ENCODE assay signal across 8 mouse cellular contexts in genomic region chr4:43669428-43669794, GRCm38 (mm10). TPM values are rescaled to one million over a fixed set of nuclear protein-coding genes. Genes with fewer than 3 reads are reported as not detected.
DNase-seq lines count a peak whose midpoint lies in the region; ATAC-seq and TF ChIP-seq lines count a peak whose summit lies in the region.

No protein-coding gene starts in this region.

- H3K9ac ChIP-seq in embryonic facial prominence, embryonic 12.5 days, result peak overlapping the region; percentile 81
- H3K9ac ChIP-seq in heart, embryonic 13.5 days, result peak overlapping the region; percentile 91
- peak overlapping the region; percentile 79 for H3K9ac ChIP-seq in limb, embryonic 11.5 days (ENCODE audit: low read length)

- H3K4me1 ChIP-seq in E14TG2a.4 (replicated peaks; ENCODE audit: low read depth, low read length), result peaks cover 33% of the 10 kb centered on the region
- peaks cover 16% of the 10 kb centered on the region for H3K4me1 ChIP-seq in embryonic facial prominence, embryonic 12.5 days
- peaks cover 33% of the 10 kb centered on the region for H3K4me1 ChIP-seq in heart, embryonic 13.5 days
- H3K4me1 ChIP-seq in limb, embryonic 11.5 days (ENCODE audit: control insufficient read depth, insufficient read depth, low read length), result 0 out of 2 replicates have a peak, but pooled peaks cover 6% of the 10 kb centered on the region

- under 1% methylated on average over 16 of the region's 25 CpGs for WGBS in embryonic facial prominence, embryonic 12.5 days
- WGBS in heart, embryonic 13.5 days, result under 1% methylated on average over 25 of the region's 25 CpGs
- WGBS in limb, embryonic 11.5 days, result under 1% methylated on average over 24 of the region's 25 CpGs

- H3K4me3 ChIP-seq in E14TG2a.4 (replicated peaks; ENCODE audit: low read length), result peak overlapping the region; percentile 82
- H3K4me3 ChIP-seq in embryonic facial prominence, embryonic 12.5 days, result peak overlapping the region; percentile 63
- H3K4me3 ChIP-seq in heart, embryonic 13.5 days, result peak overlapping the region; percentile 78
- H3K4me3 ChIP-seq in limb, embryonic 11.5 days (ENCODE audit: low read depth, low read length), result peak overlapping the region; percentile 78

- ATAC-seq in embryonic facial prominence, embryonic 12.5 days (ENCODE audit: insufficient number of reproducible peaks, insufficient read depth, low FRiP score, low TSS enrichment), result peak; percentile 71
- ATAC-seq in heart, embryonic 13.5 days (ENCODE audit: extremely low read depth, insufficient number of reproducible peaks, low FRiP score, low TSS enrichment), result peak; percentile 87
- ATAC-seq in limb, embryonic 11.5 days (ENCODE audit: insufficient number of reproducible peaks, low FRiP score, low TSS enrichment, low read depth), result peak; percentile 84
- ATAC-seq in monocyte, adult 5-6 weeks (replicated peaks; ENCODE audit: insufficient number of reproducible peaks, low FRiP score, low TSS enrichment, poor library complexity, severe bottlenecking), result no peak

- H3K27ac ChIP-seq in embryonic facial prominence, embryonic 12.5 days, result peak overlapping the region; percentile 68; the same call in 1 of the 2 replicates
- H3K27ac ChIP-seq in heart, embryonic 13.5 days (replicated peaks), result peak overlapping the region; percentile 48
- 0 out of 2 replicates have a peak overlapping the region, but pooled peaks have one; percentile 51 for H3K27ac ChIP-seq in limb, embryonic 11.5 days (replicated peaks; ENCODE audit: low read depth, low read length)

- peak; percentile 8 for DNase-seq in T-cell, adult 2 months (ENCODE audit: low spot score)
- peak; percentile 79 for DNase-seq in limb, embryonic 11.5 days (ENCODE audit: low spot score)
- peak; percentile 60 for DNase-seq in mesoderm, embryonic 11.5 days (ENCODE audit: low read depth, low spot score)
- DNase-seq in testis, postnatal 10 days (ENCODE audit: low spot score), result peak; percentile 83

- TF ChIP-seq CTCF in E14TG2a.4 (conservative IDR thresholded peaks at IDR 0.05; ENCODE audit: low read length), result no peak

- H3K9me3 ChIP-seq in E14TG2a.4 (ENCODE audit: low read length), result no peaks in the 10 kb centered on the region
- no peaks in the 10 kb centered on the region for H3K9me3 ChIP-seq in embryonic facial prominence, embryonic 12.5 days
- no peaks in the 10 kb centered on the region for H3K9me3 ChIP-seq in heart, embryonic 13.5 days
- no peaks in the 10 kb centered on the region for H3K9me3 ChIP-seq in limb, embryonic 11.5 days (ENCODE audit: control insufficient read depth, low read length)

- H3K36me3 ChIP-seq in E14TG2a.4 (ENCODE audit: insufficient read depth, low read length), result 0 out of 2 replicates have a peak, but pooled peaks cover under 1% of the 10 kb centered on the region
- peaks cover 5% of the 10 kb centered on the region; the same call in 1 of the 2 replicates for H3K36me3 ChIP-seq in embryonic facial prominence, embryonic 12.5 days
- peaks cover 5% of the 10 kb centered on the region for H3K36me3 ChIP-seq in heart, embryonic 13.5 days
- no peaks in the 10 kb centered on the region for H3K36me3 ChIP-seq in limb, embryonic 11.5 days (ENCODE audit: control insufficient read depth, insufficient read depth, low read length)

- H3K27me3 ChIP-seq in E14TG2a.4 (ENCODE audit: insufficient read depth, low read length), result peaks cover 44% of the 10 kb centered on the region
- peaks cover 17% of the 10 kb centered on the region for H3K27me3 ChIP-seq in embryonic facial prominence, embryonic 12.5 days
- peaks cover 36% of the 10 kb centered on the region for H3K27me3 ChIP-seq in heart, embryonic 13.5 days (replicated peaks)
- H3K27me3 ChIP-seq in limb, embryonic 11.5 days (ENCODE audit: control insufficient read depth, insufficient read depth, low read length), result peaks cover 7% of the 10 kb centered on the region; the same call in 1 of the 2 replicates

- H3K4me2 ChIP-seq in embryonic facial prominence, embryonic 12.5 days (replicated peaks), result peak overlapping the region; percentile 91
- peak overlapping the region; percentile 76 for H3K4me2 ChIP-seq in heart, embryonic 13.5 days
- peak overlapping the region; percentile 84 for H3K4me2 ChIP-seq in limb, embryonic 11.5 days (ENCODE audit: low read depth, severe bottlenecking)

RNA-seq across cellular contexts. Expression of gene Fam221b, which starts 0.5 kb away (rescaled TPM):
- polyA plus RNA-seq in embryonic facial prominence, embryonic 12.5 days (2016; fragmentation: Nextera tagmentation; extraction: Ambion mirVana), result 2.4 and 2.6 TPM in 2 replicates
- polyA plus RNA-seq in heart, embryonic 13.5 days (2015; fragmentation: Nextera tagmentation; extraction: Ambion mirVana), result 2.6 and 2.9 TPM in 2 replicates
- polyA plus RNA-seq in limb, embryonic 11.5 days (2014; fragmentation: Nextera tagmentation; extraction: Ambion mirVana), result 2.6 and 3.0 TPM in 2 replicates
- total RNA-seq in monocyte, adult 5-6 weeks (2017), result 0.68 to 1.0 TPM (median 0.96 TPM) in 3 replicates

RNA-seq across cellular contexts. Expression of gene Tmem8b, which starts 0.6 kb away (rescaled TPM):
- 7.7 and 8.4 TPM in 2 replicates for polyA plus RNA-seq in embryonic facial prominence, embryonic 12.5 days (2016; fragmentation: Nextera tagmentation; extraction: Ambion mirVana)
- polyA plus RNA-seq in heart, embryonic 13.5 days (2015; fragmentation: Nextera tagmentation; extraction: Ambion mirVana), result 4.0 and 4.8 TPM in 2 replicates
- 2.7 and 2.8 TPM in 2 replicates for polyA plus RNA-seq in limb, embryonic 11.5 days (2014; fragmentation: Nextera tagmentation; extraction: Ambion mirVana)
- total RNA-seq in monocyte, adult 5-6 weeks (2017), result 0.19 to 0.32 TPM (median 0.19 TPM) in 3 replicates

RNA-seq across cellular contexts. Expression of gene Hint2, which starts 13.1 kb away (rescaled TPM):
- 79.3 and 85.8 TPM in 2 replicates for polyA plus RNA-seq in embryonic facial prominence, embryonic 12.5 days (2016; fragmentation: Nextera tagmentation; extraction: Ambion mirVana)
- 131 and 166 TPM in 2 replicates for polyA plus RNA-seq in heart, embryonic 13.5 days (2015; fragmentation: Nextera tagmentation; extraction: Ambion mirVana)
- 71.4 and 73.9 TPM in 2 replicates for polyA plus RNA-seq in limb, embryonic 11.5 days (2014; fragmentation: Nextera tagmentation; extraction: Ambion mirVana)
- total RNA-seq in monocyte, adult 5-6 weeks (2017), result 21.5 to 26.1 TPM (median 25.9 TPM) in 3 replicates

RNA-seq across cellular contexts. Expression of gene Spag8, which starts 16.0 kb away (rescaled TPM):
- polyA plus RNA-seq in embryonic facial prominence, embryonic 12.5 days (2016; fragmentation: Nextera tagmentation; extraction: Ambion mirVana), result 1.8 and 1.9 TPM in 2 replicates
- 0.59 and 0.92 TPM in 2 replicates for polyA plus RNA-seq in heart, embryonic 13.5 days (2015; fragmentation: Nextera tagmentation; extraction: Ambion mirVana)
- polyA plus RNA-seq in limb, embryonic 11.5 days (2014; fragmentation: Nextera tagmentation; extraction: Ambion mirVana), result 0.89 and 1.1 TPM in 2 replicates
- not detected in 3 replicates for total RNA-seq in monocyte, adult 5-6 weeks (2017)

RNA-seq across cellular contexts. Expression of gene Olfr70, which starts 31.2 kb away (rescaled TPM):
- polyA plus RNA-seq in embryonic facial prominence, embryonic 12.5 days (2016; fragmentation: Nextera tagmentation; extraction: Ambion mirVana), result not detected in 2 replicates
- not detected in 2 replicates for polyA plus RNA-seq in heart, embryonic 13.5 days (2015; fragmentation: Nextera tagmentation; extraction: Ambion mirVana)
- not detected in 2 replicates for polyA plus RNA-seq in limb, embryonic 11.5 days (2014; fragmentation: Nextera tagmentation; extraction: Ambion mirVana)
- total RNA-seq in monocyte, adult 5-6 weeks (2017), result 0.53 TPM in 1 of 3 replicates, not detected in the others

Comparison
In these comparisons a context has a peak if more than half of its experiments do, and no peak if none do; other contexts are left out.
1. DNase-seq: peak in every context shown above with its lines; median percentile 83 in testis, postnatal 10 days; 79 in limb, embryonic 11.5 days; 60 in mesoderm, embryonic 11.5 days; 8 in T-cell, adult 2 months.